ENCODE assay signal across 9 mouse cellular contexts in genomic region chr3:101522246-101522920, GRCm38 (mm10).
A peak's percentile ranks its signal among the peaks of the same experiment; 100 is the strongest.
DNase-seq lines count a peak whose midpoint lies in the region; ATAC-seq lines count a peak whose summit lies in the region.
"Had no signal": no experiment of that assay in that cellular context is flagged by ENCODE, and none has a peak within 500 bp of the region (broad histone marks: within the 10 kb centered on the region; RNA-seq: fewer than 3 reads in every experiment).

No protein-coding gene starts in this region.

- no peaks in the 10 kb centered on the region for H3K27me3 ChIP-seq in neural tube, embryonic 15.5 days (replicated peaks)
- H3K27me3 ChIP-seq: liver, embryonic 15.5 days had no signal

- peak; percentile 58 to 62 for DNase-seq in cerebellum, adult 18-20 months
- DNase-seq in testis, postnatal 10 days (ENCODE audit: low spot score) = peak; percentile 62
- no peak for DNase-seq in testis, postnatal 14 days (ENCODE audit: low spot score)
- DNase-seq in kidney, postnatal 36 days = peak; percentile 88 to 90
- DNase-seq in thymus, postnatal 25 days = no peak
- DNase-seq in T-cell, adult 2 months (ENCODE audit: low spot score) = no peak

- no peaks in the 10 kb centered on the region for H3K9me3 ChIP-seq in neural tube, embryonic 15.5 days (replicated peaks)
- H3K9me3 ChIP-seq: liver, embryonic 15.5 days had no signal

- peaks cover 31% of the 10 kb centered on the region for H3K4me1 ChIP-seq in neural tube, embryonic 15.5 days

- H3K4me3 ChIP-seq in neural tube, embryonic 15.5 days (replicated peaks) = no peak overlapping the region
- H3K4me3 ChIP-seq: liver, embryonic 15.5 days had no signal

- no peak overlapping the region; the same call in 1 of the 2 replicates for H3K27ac ChIP-seq in neural tube, embryonic 15.5 days (replicated peaks)
- H3K27ac ChIP-seq: liver, embryonic 15.5 days had no signal

- 27% methylated on average over 9 of the region's 9 CpGs for WGBS in neural tube, embryonic 15.5 days

- H3K9ac ChIP-seq in neural tube, embryonic 15.5 days (replicated peaks) = no peak overlapping the region
- H3K9ac ChIP-seq: liver, embryonic 15.5 days had no signal

- H3K36me3 ChIP-seq in neural tube, embryonic 15.5 days = no peaks in the 10 kb centered on the region
- H3K36me3 ChIP-seq: liver, embryonic 15.5 days had no signal

- no peak overlapping the region for H3K4me2 ChIP-seq in neural tube, embryonic 15.5 days
- H3K4me2 ChIP-seq: liver, embryonic 15.5 days had no signal

- no peak for ATAC-seq in cerebellum, adult (ENCODE audit: insufficient number of reproducible peaks, low FRiP score, low TSS enrichment)
- peak; percentile 46; the same call in 1 of the 2 replicates for ATAC-seq in neural tube, embryonic 15.5 days (ENCODE audit: low FRiP score)

Comparison
In these comparisons a context has a peak if more than half of its experiments do, and no peak if none do; other contexts are left out.
1. DNase-seq: peak in cerebellum, adult 18-20 months (2 of 2), testis, postnatal 10 days (single experiment) and kidney, postnatal 36 days (2 of 2); none in testis, postnatal 14 days (single experiment), thymus, postnatal 25 days (single experiment) and T-cell, adult 2 months (single experiment).